Mouse (Mus musculus): ENCODE results near the gene Zfand6. TPM values are rescaled to one million over a fixed set of nuclear protein-coding genes. Genes with fewer than 3 reads are reported as not detected.

Gene Zfand6
- polyA plus RNA-seq, 1 experiment, result 89.4 TPM

DNA sequence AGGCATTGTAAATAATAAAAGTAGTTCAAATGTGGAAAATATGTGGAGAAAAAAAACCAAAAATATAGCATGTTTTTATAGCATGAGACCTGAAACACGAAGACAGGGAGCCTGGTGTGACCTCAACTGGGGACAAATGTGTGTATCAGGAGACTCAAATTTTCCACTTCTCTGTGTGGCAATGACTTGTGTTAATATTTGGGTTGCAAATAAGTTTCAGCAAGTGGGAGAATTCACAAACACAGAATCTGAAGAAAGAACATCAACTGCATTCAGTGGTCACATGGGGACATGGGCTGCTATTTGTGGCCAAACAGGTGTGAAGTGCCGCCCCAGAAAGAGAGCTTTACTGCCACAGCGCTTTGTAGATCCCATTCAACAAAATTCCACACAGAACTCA, 93.1 kb downstream of the Zfand6 start:
- Histone ChIP-seq H3K27ac (ENCODE audit: control insufficient read depth, insufficient read depth, low read depth, low read length, poor library complexity) (no peak overlapping the region), H3K4me1 (ENCODE audit: control insufficient read depth, insufficient read depth, low read length) (no peaks in the 10 kb centered on the region), H3K4me3 (replicated peaks; ENCODE audit: control insufficient read depth, low read depth, low read length) (no peak overlapping the region)
- TF ChIP-seq POLR2A (IDR thresholded peaks at IDR 0.05; ENCODE audit: borderline replicate concordance, control insufficient read depth, low read depth, low read length) (no peak), CTCF (IDR thresholded peaks at IDR 0.05; ENCODE audit: control insufficient read depth, insufficient read depth, low read length) (no peak)
- WGBS, result 74% methylated on average over 3 of the region's 3 CpGs

GRCm38 (mm10) chr7:84596002-84596401, 93.8 kb downstream of the Zfand6 start:
- no peaks in the 10 kb centered on the region for H3K4me1 ChIP-seq (ENCODE audit: control insufficient read depth, insufficient read depth, low read length)
- WGBS, result 83% methylated on average over 3 of the region's 3 CpGs
- H3K4me3 ChIP-seq (replicated peaks; ENCODE audit: control insufficient read depth, low read depth, low read length), result no peak overlapping the region
- TF ChIP-seq CTCF (IDR thresholded peaks at IDR 0.05; ENCODE audit: control insufficient read depth, insufficient read depth, low read length), result no peak
- no peak for TF ChIP-seq POLR2A (IDR thresholded peaks at IDR 0.05; ENCODE audit: borderline replicate concordance, control insufficient read depth, low read depth, low read length)
- H3K27ac ChIP-seq (ENCODE audit: control insufficient read depth, insufficient read depth, low read depth, low read length, poor library complexity), result no peak overlapping the region

GRCm38 (mm10) chr7:84594917-84595303, 94.8 kb downstream of the Zfand6 start:
- Histone ChIP-seq H3K27ac (ENCODE audit: control insufficient read depth, insufficient read depth, low read depth, low read length, poor library complexity) (no peak overlapping the region), H3K4me1 (ENCODE audit: control insufficient read depth, insufficient read depth, low read length) (no peaks in the 10 kb centered on the region), H3K4me3 (replicated peaks; ENCODE audit: control insufficient read depth, low read depth, low read length) (no peak overlapping the region)
- no peak for TF ChIP-seq CTCF (IDR thresholded peaks at IDR 0.05; ENCODE audit: control insufficient read depth, insufficient read depth, low read length)

- TF ChIP-seq CTCF (IDR thresholded peaks at IDR 0.05; ENCODE audit: control insufficient read depth, insufficient read depth, low read length), result peak; percentile 33
- no peak for TF ChIP-seq POLR2A (IDR thresholded peaks at IDR 0.05; ENCODE audit: borderline replicate concordance, control insufficient read depth, low read depth, low read length)
- Histone ChIP-seq H3K4me1 (ENCODE audit: control insufficient read depth, insufficient read depth, low read length) (no peaks in the 10 kb centered on the region), H3K27ac (ENCODE audit: control insufficient read depth, insufficient read depth, low read depth, low read length, poor library complexity) (no peak overlapping the region), H3K4me3 (replicated peaks; ENCODE audit: control insufficient read depth, low read depth, low read length) (no peak overlapping the region)
- 35% methylated on average over 8 of the region's 8 CpGs for WGBS
Observed at GRCm38 (mm10) chr7:84594087-84594916, 95.5 kb downstream of the Zfand6 start.

- H3K27ac ChIP-seq (ENCODE audit: control insufficient read depth, insufficient read depth, low read depth, low read length, poor library complexity), result no peak overlapping the region
- H3K4me3 ChIP-seq (replicated peaks; ENCODE audit: control insufficient read depth, low read depth, low read length), result no peak overlapping the region
- TF ChIP-seq POLR2A (IDR thresholded peaks at IDR 0.05; ENCODE audit: borderline replicate concordance, control insufficient read depth, low read depth, low read length), result no peak
- no peak for TF ChIP-seq CTCF (IDR thresholded peaks at IDR 0.05; ENCODE audit: control insufficient read depth, insufficient read depth, low read length)
- H3K4me1 ChIP-seq (ENCODE audit: control insufficient read depth, insufficient read depth, low read length), result no peaks in the 10 kb centered on the region
- 63% methylated on average over 3 of the region's 3 CpGs for WGBS
Observed at GRCm38 (mm10) chr7:84591347-84591746, 98.4 kb downstream of the Zfand6 start.

DNA sequence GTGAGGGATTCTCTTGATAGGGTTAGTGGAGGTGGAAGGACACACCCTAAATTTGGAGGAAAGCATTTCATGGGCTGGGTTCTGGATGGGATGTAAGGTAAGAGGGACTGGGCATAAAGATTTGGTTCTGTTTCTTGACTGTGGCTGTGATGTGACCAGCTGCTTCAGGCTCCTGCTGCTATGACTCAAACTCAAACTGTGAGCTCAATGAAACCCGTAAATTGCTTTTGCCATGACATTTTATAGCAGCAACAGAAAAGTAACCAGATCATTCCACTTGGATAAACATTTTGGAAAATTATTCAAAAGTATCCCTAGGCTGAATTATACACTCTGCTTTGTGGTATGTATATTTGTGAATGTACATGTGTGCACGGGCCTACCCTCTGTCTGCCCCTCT, 99.1 kb downstream of the Zfand6 start:
- no peak overlapping the region for H3K27ac ChIP-seq (ENCODE audit: control insufficient read depth, insufficient read depth, low read depth, low read length, poor library complexity)
- H3K4me3 ChIP-seq (replicated peaks; ENCODE audit: control insufficient read depth, low read depth, low read length), result no peak overlapping the region
- no peaks in the 10 kb centered on the region for H3K4me1 ChIP-seq (ENCODE audit: control insufficient read depth, insufficient read depth, low read length)
- WGBS, result 87% methylated on average over 2 of the region's 2 CpGs
- TF ChIP-seq POLR2A (IDR thresholded peaks at IDR 0.05; ENCODE audit: borderline replicate concordance, control insufficient read depth, low read depth, low read length) (no peak), CTCF (IDR thresholded peaks at IDR 0.05; ENCODE audit: control insufficient read depth, insufficient read depth, low read length) (no peak)

GRCm38 (mm10) chr7:84587101-84587783, 102.5 kb downstream of the Zfand6 start:
- WGBS, result 79% methylated on average over 5 of the region's 5 CpGs
- TF ChIP-seq CTCF (IDR thresholded peaks at IDR 0.05; ENCODE audit: control insufficient read depth, insufficient read depth, low read length) (no peak), POLR2A (IDR thresholded peaks at IDR 0.05; ENCODE audit: borderline replicate concordance, control insufficient read depth, low read depth, low read length) (no peak)
- no peak overlapping the region for H3K27ac ChIP-seq (ENCODE audit: control insufficient read depth, insufficient read depth, low read depth, low read length, poor library complexity)
- no peaks in the 10 kb centered on the region for H3K4me1 ChIP-seq (ENCODE audit: control insufficient read depth, insufficient read depth, low read length)
- H3K4me3 ChIP-seq (replicated peaks; ENCODE audit: control insufficient read depth, low read depth, low read length), result no peak overlapping the region

- Histone ChIP-seq H3K27ac (ENCODE audit: control insufficient read depth, insufficient read depth, low read depth, low read length, poor library complexity) (no peak overlapping the region), H3K4me3 (replicated peaks; ENCODE audit: control insufficient read depth, low read depth, low read length) (no peak overlapping the region), H3K4me1 (ENCODE audit: control insufficient read depth, insufficient read depth, low read length) (no peaks in the 10 kb centered on the region)
- TF ChIP-seq POLR2A (IDR thresholded peaks at IDR 0.05; ENCODE audit: borderline replicate concordance, control insufficient read depth, low read depth, low read length) (no peak), CTCF (IDR thresholded peaks at IDR 0.05; ENCODE audit: control insufficient read depth, insufficient read depth, low read length) (no peak)
- 82% methylated on average over 3 of the region's 3 CpGs for WGBS
Observed at GRCm38 (mm10) chr7:84586360-84587100, 103.2 kb downstream of the Zfand6 start.
